Mouse (Mus musculus) limb, embryonic 12.5 days (tissue): ENCODE measurements at regions not wholly inside any gene's neighbourhood (a gene's known extent, or its start where the extent isn't known, plus 50 kb on each side); places are given as distances from the start of the nearest gene placed in this dataset.
A peak's percentile ranks its signal among the peaks of the same experiment; 100 is the strongest.

ENCODE experiments used
- ATAC-seq: fragments of 200-750 bp; cut with Nextera tagmentation; 2 replicates; pipeline ENCODE4 v1.8.0; 2017; ENCODE audit warnings: low read depth, moderate TSS enrichment; ENCODE audit not compliant: insufficient number of reproducible peaks, insufficient read depth, low FRiP score, low TSS enrichment
- H3K27ac ChIP-seq: fragments of 300-500 bp; sonication (generic); 2 replicates; pipeline ENCODE4 v1.5.1; 2016; ENCODE audit warnings: mild to moderate bottlenecking, moderate library complexity
- H3K27me3 ChIP-seq: fragments of 300-500 bp; sonication (generic); 2 replicates; pipeline ENCODE4 v1.6.1; 2016; ENCODE audit warnings: mild to moderate bottlenecking, moderate library complexity
- H3K36me3 ChIP-seq: fragments of 300-500 bp; sonication (generic); 2 replicates; pipeline ENCODE4 v1.6.1; 2016; ENCODE audit warnings: mild to moderate bottlenecking, moderate library complexity
- H3K4me1 ChIP-seq: fragments of 300-500 bp; sonication (generic); replicated peaks from 2 replicates; pipeline ENCODE4 v1.6.1; 2016
- H3K4me2 ChIP-seq: fragments of 300-500 bp; sonication (generic); 2 replicates; pipeline ENCODE4 v1.6.1; 2016; ENCODE audit warnings: mild to moderate bottlenecking, moderate library complexity
- H3K4me3 ChIP-seq: fragments of 300-500 bp; sonication (generic); replicated peaks from 2 replicates; pipeline ENCODE4 v1.5.1; 2016; ENCODE audit warnings: mild to moderate bottlenecking
- H3K9ac ChIP-seq: fragments of 300-500 bp; sonication (generic); replicated peaks from 2 replicates; pipeline ENCODE4 v1.6.1; 2016; ENCODE audit warnings: mild to moderate bottlenecking, moderate library complexity
- H3K9me3 ChIP-seq: fragments of 300-500 bp; sonication (generic); 2 replicates; pipeline ENCODE4 v1.6.1; 2016; ENCODE audit warnings: mild to moderate bottlenecking, moderate library complexity
- WGBS: fragments of 180-500 bp; shearing (Covaris S2); methylation state at CpG from one replicate; pipeline ENCODE4 v1.1.7; 2016; 5-methylcytosine and 5-hydroxymethylcytosine counted together

DNA sequence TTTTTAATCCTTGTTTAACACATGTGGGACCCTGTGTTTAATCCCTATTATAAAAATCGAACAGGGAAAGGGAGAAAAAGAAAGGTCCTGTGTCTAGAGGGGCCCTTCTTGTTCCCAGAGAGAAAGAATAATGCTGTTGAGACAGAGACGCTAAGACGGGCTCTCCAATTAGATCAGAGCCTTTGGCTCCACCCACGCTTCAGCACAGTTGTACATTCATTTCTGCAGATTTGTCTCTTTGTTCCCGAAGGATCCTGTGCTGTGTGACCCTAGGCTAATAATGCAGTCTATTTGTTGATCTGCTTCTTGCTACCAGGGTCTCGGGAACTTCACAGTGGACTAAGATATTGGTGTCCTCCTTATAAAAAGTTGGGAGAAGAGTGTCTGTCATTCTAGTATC lies 92.0 kb downstream of the Cdc5l start:
- peaks cover 12% of the 10 kb centered on the region for H3K9me3 ChIP-seq
- peaks cover 38% of the 10 kb centered on the region for H3K27me3 ChIP-seq
- H3K4me3 ChIP-seq: no peak overlapping the region
- peaks cover 13% of the 10 kb centered on the region; the same call in 1 of the 2 replicates for H3K4me1 ChIP-seq
- H3K9ac ChIP-seq: no peak overlapping the region
- WGBS: 81% methylated on average over 6 of the region's 6 CpGs
- H3K36me3 ChIP-seq: no peaks in the 10 kb centered on the region
- no peak overlapping the region for H3K4me2 ChIP-seq
- H3K27ac ChIP-seq: no peak overlapping the region
- ATAC-seq: no peak

DNA sequence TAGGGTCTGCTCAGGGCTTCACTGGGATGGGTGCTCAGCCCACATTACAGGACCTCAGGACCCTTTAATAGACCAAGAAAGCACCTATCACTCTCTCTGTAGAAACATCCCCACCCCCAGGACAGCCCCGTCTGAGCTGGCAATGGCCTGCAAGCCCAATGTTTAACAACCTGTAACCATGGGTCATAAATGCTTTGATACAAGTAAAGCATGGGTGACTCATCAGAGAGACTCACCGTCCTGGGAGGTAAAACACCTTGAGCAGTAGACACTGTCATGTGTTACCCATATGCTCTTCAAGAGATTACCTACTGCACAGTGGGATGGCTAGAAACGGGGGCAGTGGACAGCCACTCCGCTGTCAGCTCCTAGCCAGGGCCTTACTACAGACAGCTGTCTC lies 92.7 kb downstream of the Cdc5l start:
- Histone ChIP-seq H3K4me1 (peaks cover 13% of the 10 kb centered on the region; the same call in 1 of the 2 replicates), H3K9me3 (peaks cover 12% of the 10 kb centered on the region), H3K4me3 (no peak overlapping the region), H3K27ac (no peak overlapping the region), H3K27me3 (peaks cover 42% of the 10 kb centered on the region), H3K9ac (no peak overlapping the region), H3K4me2 (no peak overlapping the region), H3K36me3 (no peaks in the 10 kb centered on the region)
- ATAC-seq: no peak
- WGBS: 61% methylated on average over 4 of the region's 4 CpGs

DNA sequence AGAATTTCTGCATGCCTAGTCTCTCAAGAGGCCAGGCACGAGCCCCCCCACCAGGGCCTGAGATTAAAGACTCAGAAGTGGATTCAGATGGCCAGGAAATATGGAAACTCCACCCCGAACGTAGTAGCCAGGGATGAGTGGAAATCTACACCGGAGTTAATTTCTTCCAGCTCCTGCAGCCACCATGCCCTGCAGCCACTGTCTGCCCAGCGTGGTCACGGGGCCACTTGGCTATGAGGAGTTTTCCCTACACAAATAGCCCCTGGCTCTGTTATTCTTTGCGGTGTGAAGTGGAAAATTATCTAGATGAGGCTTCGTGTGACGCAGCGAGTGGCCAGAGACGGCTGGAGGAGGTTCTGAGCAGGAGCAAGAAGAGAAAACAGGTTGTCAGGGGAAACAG lies 94.3 kb downstream of the Cdc5l start:
- H3K9ac ChIP-seq: no peak overlapping the region
- H3K27ac ChIP-seq: no peak overlapping the region
- peaks cover 8% of the 10 kb centered on the region for H3K9me3 ChIP-seq
- peaks cover 15% of the 10 kb centered on the region; the same call in 1 of the 2 replicates for H3K4me1 ChIP-seq
- no peak overlapping the region for H3K4me2 ChIP-seq
- H3K27me3 ChIP-seq: peaks cover 51% of the 10 kb centered on the region
- no peak for ATAC-seq
- 29% methylated on average over 11 of the region's 11 CpGs for WGBS
- H3K4me3 ChIP-seq: no peak overlapping the region
- no peaks in the 10 kb centered on the region for H3K36me3 ChIP-seq

DNA sequence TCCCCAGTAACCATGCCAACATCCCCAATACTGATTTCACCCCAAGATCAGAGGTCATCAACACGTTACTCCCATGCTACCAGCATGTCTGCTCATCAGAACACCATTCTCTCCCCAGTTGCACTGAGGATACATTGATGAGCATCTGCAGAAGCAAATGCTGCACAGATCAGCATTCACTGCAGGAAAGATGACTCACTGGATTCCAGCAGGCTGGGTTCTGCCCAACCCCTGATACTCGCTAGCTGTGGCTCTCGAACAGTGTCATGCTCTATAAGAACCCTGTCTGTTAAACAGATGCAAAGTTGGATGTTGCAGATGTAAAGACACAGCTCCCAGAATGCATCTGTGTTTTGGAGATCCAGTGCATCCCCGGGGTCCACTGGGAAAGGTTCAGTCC lies 95.5 kb downstream of the Cdc5l start:
- Histone ChIP-seq H3K27ac (no peak overlapping the region), H3K4me3 (no peak overlapping the region), H3K4me2 (no peak overlapping the region), H3K9me3 (no peaks in the 10 kb centered on the region), H3K36me3 (no peaks in the 10 kb centered on the region), H3K4me1 (peaks cover 15% of the 10 kb centered on the region; the same call in 1 of the 2 replicates), H3K9ac (no peak overlapping the region), H3K27me3 (peaks cover 54% of the 10 kb centered on the region)
- ATAC-seq: no peak
- WGBS: 87% methylated on average over 4 of the region's 4 CpGs

DNA sequence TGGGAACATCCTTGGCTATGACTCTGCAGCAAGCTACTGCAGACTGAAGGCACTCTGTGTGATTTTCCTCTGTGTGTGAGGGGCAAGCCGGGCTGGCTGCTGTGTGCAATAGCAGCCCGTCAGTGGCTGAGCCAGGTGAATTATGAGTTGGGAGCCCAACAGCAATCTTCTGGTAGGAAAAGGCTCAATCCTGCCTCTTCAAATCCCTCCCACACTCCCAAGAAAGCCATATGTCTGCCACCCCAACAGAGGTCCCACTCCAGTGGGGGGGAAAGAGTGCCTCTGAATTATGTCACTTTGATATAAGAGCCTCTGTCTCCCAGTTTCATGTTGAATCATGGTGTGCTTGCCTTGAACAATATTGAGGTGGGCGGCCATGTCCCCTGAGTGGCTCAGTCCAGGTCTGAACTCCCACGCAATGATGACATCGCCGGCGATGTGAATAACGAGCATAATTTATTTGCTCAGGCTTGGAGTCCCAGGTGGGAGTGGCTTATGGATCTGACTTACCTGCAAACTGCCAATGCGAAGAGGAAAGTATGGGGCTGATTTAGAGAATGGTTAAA lies 97.9 kb downstream of the Cdc5l start:
- 75% methylated on average over 9 of the region's 9 CpGs for WGBS
- Histone ChIP-seq H3K27me3 (peaks cover 62% of the 10 kb centered on the region), H3K4me1 (peaks cover 21% of the 10 kb centered on the region), H3K27ac (no peak overlapping the region), H3K4me3 (no peak overlapping the region), H3K4me2 (no peak overlapping the region), H3K9me3 (no peaks in the 10 kb centered on the region), H3K9ac (no peak overlapping the region), H3K36me3 (no peaks in the 10 kb centered on the region)
- ATAC-seq: no peak

DNA sequence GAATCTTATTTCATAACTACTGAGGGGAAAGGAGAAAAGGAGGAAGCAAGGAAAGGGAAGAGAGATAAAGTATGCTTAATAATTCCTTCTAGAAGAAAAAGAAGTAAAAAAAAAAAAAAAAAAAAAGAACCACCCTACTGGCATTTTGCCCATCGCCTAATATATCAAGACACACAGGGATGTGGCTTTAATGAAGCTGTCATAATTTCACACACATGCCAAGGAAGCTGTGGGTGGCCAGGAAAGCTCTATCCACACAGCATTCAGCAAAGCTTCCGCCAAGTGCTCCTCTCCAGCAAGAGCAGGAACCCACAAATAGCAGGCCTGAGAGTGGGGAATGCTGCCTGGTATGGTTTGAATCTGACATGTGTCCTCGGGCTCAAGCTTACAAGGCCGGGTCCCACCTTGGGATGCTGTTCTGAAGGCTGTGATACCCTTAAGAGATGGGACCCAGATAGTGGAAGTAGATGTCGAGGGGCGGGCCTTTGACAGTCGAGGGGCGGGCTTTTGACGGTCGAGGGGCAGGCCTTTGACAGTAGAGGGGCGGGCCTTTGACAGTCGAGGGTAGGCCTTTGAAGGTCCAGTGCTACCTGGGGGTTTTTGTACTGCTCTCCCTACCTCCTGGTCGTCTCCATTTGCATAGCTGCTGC lies 98.7 kb downstream of the Cdc5l start:
- no peak for ATAC-seq
- peaks cover 62% of the 10 kb centered on the region for H3K27me3 ChIP-seq

DNA sequence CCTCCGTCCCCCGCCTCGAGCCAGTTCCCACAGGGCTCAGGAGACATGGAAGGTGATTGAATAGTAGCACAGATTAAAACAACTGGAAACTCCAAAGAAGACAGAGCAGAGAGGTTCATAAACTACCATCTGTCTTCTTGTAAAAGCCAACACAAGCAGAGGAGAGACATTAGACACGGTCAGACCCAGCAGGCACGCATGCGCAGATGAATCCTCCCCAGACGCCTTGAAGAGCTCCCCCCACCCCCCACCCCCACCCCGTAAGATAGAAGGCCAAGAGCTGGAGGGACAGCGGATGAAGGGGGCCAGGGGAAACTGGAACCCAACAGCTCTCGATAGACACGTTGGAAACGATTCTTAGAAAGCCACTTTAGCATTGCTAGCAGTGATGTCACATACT lies 101.2 kb downstream of the Cdc5l start:
- Histone ChIP-seq H3K27ac (no peak overlapping the region), H3K9ac (no peak overlapping the region), H3K9me3 (no peaks in the 10 kb centered on the region), H3K4me1 (peaks cover 18% of the 10 kb centered on the region), H3K36me3 (no peaks in the 10 kb centered on the region), H3K4me2 (no peak overlapping the region), H3K27me3 (peaks cover 64% of the 10 kb centered on the region), H3K4me3 (no peak overlapping the region)
- no peak for ATAC-seq
- WGBS: 75% methylated on average over 12 of the region's 12 CpGs

More for the DNA sequence above, 98.7 kb downstream of the Cdc5l start:
- Histone ChIP-seq H3K4me2 (no peak overlapping the region), H3K9me3 (no peaks in the 10 kb centered on the region), H3K27ac (no peak overlapping the region), H3K4me1 (peaks cover 21% of the 10 kb centered on the region), H3K9ac (no peak overlapping the region), H3K36me3 (no peaks in the 10 kb centered on the region), H3K4me3 (no peak overlapping the region)
- WGBS: 69% methylated on average over 13 of the region's 13 CpGs

DNA sequence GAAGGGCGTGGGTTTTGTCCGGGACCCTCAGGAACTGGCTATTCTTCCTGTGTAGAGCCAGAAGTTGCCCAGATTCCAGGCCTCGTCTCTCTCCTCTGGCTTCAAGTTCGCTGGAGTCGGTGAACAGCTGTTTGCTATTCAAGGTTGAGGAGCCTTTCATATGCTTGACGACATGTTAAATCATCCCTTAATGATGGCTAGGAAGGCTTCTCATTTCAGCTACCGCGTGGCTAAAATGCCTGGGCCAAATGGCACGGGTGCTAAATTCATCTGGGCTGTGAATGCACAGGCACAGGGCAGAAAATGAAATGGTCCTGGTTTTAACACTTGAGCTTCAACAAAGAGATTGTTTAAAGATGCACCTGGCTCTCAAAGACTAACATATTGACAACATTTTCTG lies 104.3 kb downstream of the Cdc5l start:
- Histone ChIP-seq H3K4me3 (no peak overlapping the region), H3K9ac (no peak overlapping the region), H3K36me3 (no peaks in the 10 kb centered on the region), H3K27ac (no peak overlapping the region), H3K4me1 (peaks cover 38% of the 10 kb centered on the region), H3K27me3 (peaks cover 55% of the 10 kb centered on the region), H3K9me3 (no peaks in the 10 kb centered on the region), H3K4me2 (no peak overlapping the region)
- ATAC-seq: no peak
- WGBS: 28% methylated on average over 9 of the region's 9 CpGs

DNA sequence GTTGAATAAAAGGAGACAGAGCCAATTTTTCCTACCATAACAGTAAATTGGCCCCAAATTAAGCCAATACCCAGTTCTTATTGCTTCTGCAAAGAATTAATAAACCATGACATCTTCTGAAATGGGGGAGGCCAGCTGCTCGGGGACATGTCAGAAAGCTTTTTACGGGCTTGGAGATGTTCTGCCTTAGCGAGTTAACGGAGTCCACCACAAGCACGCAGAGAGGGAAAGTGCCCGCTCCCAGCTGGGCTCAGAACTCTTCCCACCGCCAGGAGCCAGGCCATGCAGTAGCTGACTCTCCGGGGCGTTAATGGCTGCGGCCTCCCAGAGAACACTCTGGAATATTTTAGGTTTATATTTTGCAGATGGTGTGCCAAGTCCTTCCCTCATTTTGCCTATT lies 106.8 kb downstream of the Cdc5l start:
- Histone ChIP-seq H3K27ac (peak overlapping the region; percentile 66), H3K27me3 (peaks cover 65% of the 10 kb centered on the region)

DNA sequence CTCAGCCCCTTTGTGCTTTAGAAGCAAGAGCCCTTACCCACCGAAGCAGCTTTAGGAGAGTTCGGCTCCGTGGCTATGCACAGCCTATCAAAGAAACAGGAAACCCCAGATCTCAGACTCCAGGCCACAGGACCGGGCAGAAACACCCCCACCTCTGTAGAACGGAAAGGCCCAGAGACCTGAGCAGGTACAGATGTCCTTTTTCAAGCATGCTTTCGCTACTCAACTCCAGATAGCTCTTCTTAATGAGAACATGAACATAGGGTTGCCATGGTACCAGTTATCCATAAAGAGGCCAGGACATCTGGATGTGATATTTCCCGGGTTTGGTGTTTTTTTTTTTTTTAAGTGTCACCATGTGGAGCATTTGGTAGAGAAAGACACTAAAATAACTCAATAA lies 107.4 kb downstream of the Cdc5l start:
- 15% methylated on average over 7 of the region's 7 CpGs for WGBS
- ATAC-seq: peak; percentile 60
- peaks cover 38% of the 10 kb centered on the region for H3K4me1 ChIP-seq
- H3K9me3 ChIP-seq: no peaks in the 10 kb centered on the region
- H3K9ac ChIP-seq: no peak overlapping the region
- peak overlapping the region; percentile 77; the same call in 1 of the 2 replicates for H3K27ac ChIP-seq
- H3K4me3 ChIP-seq: no peak overlapping the region
- H3K27me3 ChIP-seq: peaks cover 70% of the 10 kb centered on the region
- peak overlapping the region; percentile 36; the same call in 1 of the 2 replicates for H3K4me2 ChIP-seq
- H3K36me3 ChIP-seq: no peaks in the 10 kb centered on the region

More for the DNA sequence above, 106.8 kb downstream of the Cdc5l start:
- 17% methylated on average over 10 of the region's 10 CpGs for WGBS
- Histone ChIP-seq H3K9me3 (no peaks in the 10 kb centered on the region), H3K36me3 (no peaks in the 10 kb centered on the region), H3K4me3 (no peak overlapping the region), H3K4me2 (peak overlapping the region; percentile 36), H3K9ac (no peak overlapping the region), H3K4me1 (peaks cover 32% of the 10 kb centered on the region)
- no peak for ATAC-seq

DNA sequence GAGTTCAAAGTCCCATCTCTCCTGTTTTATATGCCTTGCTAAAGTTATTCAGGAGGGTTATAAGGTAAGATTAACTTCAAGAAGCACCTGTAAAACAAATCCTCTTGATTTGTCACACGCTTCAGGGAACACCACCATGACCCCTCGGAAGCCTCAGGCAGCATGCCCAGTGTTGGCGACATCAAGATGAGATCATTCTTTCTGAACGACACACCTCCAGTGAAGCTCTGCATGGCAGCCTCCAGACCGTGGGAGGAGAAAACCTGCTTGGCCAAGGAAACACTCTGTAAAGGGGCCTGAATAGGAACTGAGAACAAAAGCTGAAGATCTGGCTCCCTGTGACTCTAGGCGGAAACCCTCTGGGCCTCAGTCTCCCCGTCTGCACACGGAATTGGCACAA lies 110.7 kb downstream of the Cdc5l start:
- Histone ChIP-seq H3K36me3 (no peaks in the 10 kb centered on the region), H3K4me1 (peaks cover 64% of the 10 kb centered on the region), H3K27ac (no peak overlapping the region), H3K4me3 (no peak overlapping the region), H3K9ac (no peak overlapping the region), H3K4me2 (no peak overlapping the region), H3K9me3 (no peaks in the 10 kb centered on the region), H3K27me3 (peaks cover 59% of the 10 kb centered on the region)
- 75% methylated on average over 8 of the region's 8 CpGs for WGBS
- ATAC-seq: no peak

DNA sequence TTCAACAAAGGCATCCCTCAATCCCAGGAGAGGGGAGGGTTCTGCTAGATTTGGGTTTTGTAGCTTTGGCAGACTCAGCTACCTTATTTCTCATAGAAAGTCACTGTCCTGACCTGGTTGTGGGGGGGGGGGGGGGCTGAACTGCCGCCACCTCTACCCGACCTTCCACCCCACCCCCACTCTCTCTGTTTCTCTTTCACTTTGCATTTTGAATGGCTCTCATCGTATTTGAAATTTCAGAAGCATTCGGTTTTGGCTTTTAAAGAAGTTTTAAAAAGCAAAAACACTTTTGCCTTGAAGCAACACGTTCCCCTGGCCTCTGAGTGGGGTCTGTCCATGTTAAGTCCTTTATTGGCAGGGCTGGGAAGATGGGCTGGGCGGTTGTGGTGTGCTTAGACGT lies 113.5 kb downstream of the Cdc5l start:
- peaks cover 75% of the 10 kb centered on the region for H3K27me3 ChIP-seq
- 55% methylated on average over 7 of the region's 7 CpGs for WGBS

More for the DNA sequence above, 113.5 kb downstream of the Cdc5l start:
- no peak for ATAC-seq
- Histone ChIP-seq H3K36me3 (no peaks in the 10 kb centered on the region), H3K4me1 (peaks cover 47% of the 10 kb centered on the region), H3K9ac (no peak overlapping the region), H3K4me2 (no peak overlapping the region), H3K9me3 (no peaks in the 10 kb centered on the region), H3K4me3 (no peak overlapping the region), H3K27ac (no peak overlapping the region)
